Mouse (Mus musculus) forebrain, embryonic 12.5 days (tissue): Measurements from ENCODE around the gene Ptprn. TPM values are rescaled to one million over a fixed set of nuclear protein-coding genes. Genes with fewer than 3 reads are reported as not detected.

Experiments
- ATAC-seq: fragments of 200-750 bp; cut with Nextera tagmentation; 2 replicates; pipeline ENCODE4 v1.8.0; 2017; ENCODE audit warnings: moderate TSS enrichment; ENCODE audit not compliant: low FRiP score
- H3K27ac ChIP-seq: fragments of 300-500 bp; sonication (generic); 2 replicates; pipeline ENCODE4 v1.5.1; 2016; ENCODE audit warnings: mild to moderate bottlenecking
- H3K27me3 ChIP-seq: fragments of 300-500 bp; sonication (generic); 2 replicates; pipeline ENCODE4 v1.6.1; 2016; ENCODE audit warnings: mild to moderate bottlenecking
- H3K36me3 ChIP-seq: fragments of 300-500 bp; sonication (generic); replicated peaks from 2 replicates; pipeline ENCODE4 v1.6.1; 2016; ENCODE audit warnings: mild to moderate bottlenecking
- H3K4me1 ChIP-seq: fragments of 300-500 bp; sonication (generic); 2 replicates; pipeline ENCODE4 v1.6.1; 2016
- H3K4me2 ChIP-seq: fragments of 300-500 bp; sonication (generic); 2 replicates; pipeline ENCODE4 v1.6.1; 2016; ENCODE audit warnings: mild to moderate bottlenecking, moderate library complexity
- H3K4me3 ChIP-seq: fragments of 300-500 bp; sonication (generic); replicated peaks from 2 replicates; pipeline ENCODE4 v1.5.1; 2016; ENCODE audit warnings: mild to moderate bottlenecking
- H3K9ac ChIP-seq: fragments of 300-500 bp; sonication (generic); 2 replicates; pipeline ENCODE4 v1.6.1; 2016; ENCODE audit warnings: mild to moderate bottlenecking
- H3K9me3 ChIP-seq: fragments of 300-500 bp; sonication (generic); 2 replicates; pipeline ENCODE4 v1.6.1; 2016
- WGBS: fragments of 180-500 bp; shearing (Covaris S2); methylation state at CpG from one replicate; pipeline ENCODE4 v1.1.7; 2016; 5-methylcytosine and 5-hydroxymethylcytosine counted together
- polyA plus RNA-seq: library from polyadenylated mRNA; unstranded; fragments of >200 nt; fragmentation: Nextera tagmentation; extraction: Ambion mirVana; gene quantifications from 2 replicates; pipeline ENCODE4 v1.2.1, GENCODE M21; 2016

Ptprn gene
- polyA plus RNA-seq, 1 experiment from 2014 or later = 6.8 TPM

GRCm38 (mm10) chr1:75231224-75231623 lies 33.1 kb downstream of the Ptprn start:
- no peak overlapping the region for H3K4me3 ChIP-seq
- WGBS = 78% methylated on average over 4 of the region's 4 CpGs
- H3K9ac ChIP-seq = no peak overlapping the region
- H3K27ac ChIP-seq = no peak overlapping the region
- no peak overlapping the region for H3K4me2 ChIP-seq
- no peaks in the 10 kb centered on the region for H3K36me3 ChIP-seq
- no peaks in the 10 kb centered on the region for H3K9me3 ChIP-seq
- peaks cover 14% of the 10 kb centered on the region for H3K4me1 ChIP-seq
- peaks cover 9% of the 10 kb centered on the region for H3K27me3 ChIP-seq
- ATAC-seq = no peak

DNA sequence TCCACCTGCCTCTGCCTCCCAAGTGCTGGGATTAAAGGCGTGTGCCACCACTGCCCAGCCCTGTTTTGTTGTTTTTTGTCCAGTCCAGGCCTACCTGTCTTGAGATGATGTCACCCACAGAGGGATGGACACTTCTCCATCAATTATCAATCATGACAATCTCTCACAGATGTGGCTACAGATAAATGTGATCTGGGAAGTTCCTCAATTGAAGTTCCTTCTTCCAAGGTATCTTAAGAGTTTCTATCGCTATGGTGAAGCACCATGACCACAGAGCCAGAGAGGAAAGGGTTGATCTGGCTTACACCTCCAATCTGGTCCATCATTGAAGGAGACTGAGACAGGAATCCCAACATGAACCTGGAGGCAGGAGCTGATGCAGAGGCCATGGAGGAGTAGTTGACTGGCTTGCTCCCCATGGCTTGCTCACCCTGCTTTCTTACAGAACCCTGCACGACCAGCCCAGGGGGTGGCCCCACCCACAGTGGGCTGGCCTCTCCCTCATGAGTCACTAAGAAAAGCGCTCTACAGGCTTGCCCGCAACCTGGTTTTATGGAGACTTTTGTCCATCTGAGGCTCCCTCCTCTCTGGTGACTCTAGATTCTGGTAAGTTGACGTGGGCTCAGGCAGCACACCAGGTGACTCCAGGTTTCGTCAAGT lies 33.8 kb downstream of the Ptprn start:
- H3K27me3 ChIP-seq = peaks cover 10% of the 10 kb centered on the region
- WGBS = 77% methylated on average over 7 of the region's 7 CpGs
- ATAC-seq = no peak
- no peak overlapping the region for H3K4me3 ChIP-seq
- no peak overlapping the region for H3K9ac ChIP-seq
- H3K4me2 ChIP-seq = no peak overlapping the region
- H3K27ac ChIP-seq = no peak overlapping the region
- H3K9me3 ChIP-seq = no peaks in the 10 kb centered on the region
- H3K36me3 ChIP-seq = no peaks in the 10 kb centered on the region
- peaks cover 7% of the 10 kb centered on the region; the same call in 1 of the 2 replicates for H3K4me1 ChIP-seq

- no peaks in the 10 kb centered on the region for H3K9me3 ChIP-seq
Observed at GRCm38 (mm10) chr1:75229158-75229557, 35.1 kb downstream of the Ptprn start.

GRCm38 (mm10) chr1:75227653-75228052 lies 36.6 kb downstream of the Ptprn start:
- Histone ChIP-seq H3K27me3 (peaks cover 20% of the 10 kb centered on the region), H3K9ac (no peak overlapping the region), H3K27ac (no peak overlapping the region), H3K36me3 (no peaks in the 10 kb centered on the region), H3K4me2 (no peak overlapping the region), H3K4me1 (no peaks in the 10 kb centered on the region), H3K9me3 (no peaks in the 10 kb centered on the region), H3K4me3 (no peak overlapping the region)
- ATAC-seq = no peak
- 71% methylated on average over 1 of the region's 1 CpGs for WGBS

More at GRCm38 (mm10) chr1:75229158-75229557, 35.1 kb downstream of the Ptprn start:
- Histone ChIP-seq H3K27me3 (peaks cover 10% of the 10 kb centered on the region), H3K4me3 (no peak overlapping the region), H3K4me1 (no peaks in the 10 kb centered on the region), H3K36me3 (no peaks in the 10 kb centered on the region), H3K9ac (no peak overlapping the region), H3K27ac (no peak overlapping the region), H3K4me2 (no peak overlapping the region)
- no peak for ATAC-seq
- 80% methylated on average over 4 of the region's 4 CpGs for WGBS

DNA sequence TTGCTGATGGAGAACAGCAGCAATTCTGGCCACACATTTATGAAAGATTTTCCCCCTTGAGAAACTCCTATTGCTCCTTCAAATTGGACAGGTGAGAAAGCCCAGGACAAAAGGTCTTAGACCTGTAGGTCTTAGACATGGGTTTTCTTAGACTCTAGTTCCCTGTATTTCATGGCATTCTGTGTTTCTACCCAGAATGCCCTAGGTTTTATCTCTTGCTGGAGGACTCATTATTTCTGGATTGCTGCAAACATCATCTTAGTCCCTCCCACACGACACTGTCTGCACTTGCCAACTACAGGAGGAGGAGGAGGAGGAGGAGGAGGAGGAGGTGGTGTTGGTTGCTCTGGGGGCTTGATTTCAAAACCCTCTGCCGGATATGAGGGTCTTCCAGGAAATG lies 38.2 kb downstream of the Ptprn start:
- 64% methylated on average over 2 of the region's 2 CpGs for WGBS
- H3K9ac ChIP-seq = no peak overlapping the region
- H3K4me2 ChIP-seq = no peak overlapping the region
- no peaks in the 10 kb centered on the region for H3K4me1 ChIP-seq
- H3K9me3 ChIP-seq = no peaks in the 10 kb centered on the region
- no peak for ATAC-seq
- no peak overlapping the region for H3K4me3 ChIP-seq
- H3K36me3 ChIP-seq = no peaks in the 10 kb centered on the region
- H3K27ac ChIP-seq = no peak overlapping the region
- H3K27me3 ChIP-seq = peaks cover 35% of the 10 kb centered on the region

DNA sequence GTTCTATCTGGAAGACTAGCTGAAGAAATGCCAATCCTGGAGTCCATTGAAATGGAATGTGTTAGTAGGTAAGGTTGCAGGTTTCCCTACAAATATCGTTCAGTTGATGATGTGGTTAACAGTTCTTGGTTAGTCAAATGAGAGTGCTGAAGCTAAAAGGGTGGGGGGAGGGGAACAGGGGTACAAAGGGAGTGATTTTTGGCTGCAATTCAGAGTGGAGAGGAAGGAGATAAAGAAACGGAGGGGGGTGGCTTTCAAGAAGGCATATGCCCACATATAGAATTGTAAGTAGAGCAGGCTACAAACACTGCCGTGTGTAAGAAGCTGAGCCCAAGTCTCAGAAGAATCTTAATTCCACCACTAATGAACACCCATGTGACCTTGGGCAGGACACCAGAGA lies 38.8 kb downstream of the Ptprn start:
- no peak for ATAC-seq
- no peaks in the 10 kb centered on the region for H3K36me3 ChIP-seq
- no peaks in the 10 kb centered on the region for H3K9me3 ChIP-seq
- H3K9ac ChIP-seq = no peak overlapping the region
- peaks cover 41% of the 10 kb centered on the region for H3K27me3 ChIP-seq
- H3K4me2 ChIP-seq = no peak overlapping the region
- no peak overlapping the region for H3K4me3 ChIP-seq
- H3K4me1 ChIP-seq = no peaks in the 10 kb centered on the region
- WGBS = 59% methylated on average over 3 of the region's 3 CpGs
- H3K27ac ChIP-seq = no peak overlapping the region

DNA sequence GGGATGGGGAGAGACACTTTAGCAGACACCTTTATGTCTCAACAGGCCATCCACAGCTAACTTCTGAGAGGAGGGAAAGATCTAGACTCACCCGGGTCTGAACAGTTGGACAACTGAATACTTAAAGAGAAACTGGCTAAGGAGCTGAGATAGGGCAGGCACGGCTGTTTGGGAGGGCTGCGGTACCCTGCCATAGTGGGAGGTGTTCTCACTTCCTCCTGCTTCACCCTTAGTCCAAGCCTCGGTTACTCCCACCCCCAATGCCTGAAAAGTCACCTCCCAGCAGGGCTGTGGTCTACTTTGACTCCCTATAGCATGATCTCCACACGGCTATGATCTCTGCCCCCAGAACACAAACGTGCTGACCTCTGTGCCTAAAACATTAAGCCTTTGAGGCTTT lies 40.8 kb downstream of the Ptprn start:
- Histone ChIP-seq H3K36me3 (no peaks in the 10 kb centered on the region), H3K9me3 (no peaks in the 10 kb centered on the region), H3K9ac (no peak overlapping the region), H3K27me3 (peaks cover 61% of the 10 kb centered on the region), H3K4me2 (no peak overlapping the region), H3K4me1 (peaks cover 12% of the 10 kb centered on the region), H3K4me3 (no peak overlapping the region), H3K27ac (no peak overlapping the region)
- WGBS = 74% methylated on average over 6 of the region's 6 CpGs
- ATAC-seq = no peak

DNA sequence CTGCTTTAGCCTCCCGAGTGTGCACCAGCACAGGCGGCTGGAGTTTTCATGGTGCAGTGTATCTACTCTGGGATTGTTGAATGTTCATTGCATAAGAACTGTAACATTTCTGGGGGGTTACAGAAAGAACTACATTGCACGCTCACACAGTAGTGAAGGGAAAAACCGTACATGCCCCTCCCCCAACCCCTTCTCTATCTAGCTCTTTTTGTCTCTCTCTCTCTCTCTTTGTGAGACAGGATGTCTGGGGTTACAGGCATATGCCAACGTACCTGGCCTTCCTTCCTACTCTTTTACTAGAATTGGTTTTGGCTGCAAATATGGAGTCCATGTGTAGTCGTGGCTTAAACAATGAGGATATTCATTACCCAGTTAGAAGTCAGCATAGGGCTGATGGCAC lies 41.4 kb downstream of the Ptprn start:
- no peak overlapping the region for H3K4me2 ChIP-seq
- H3K9ac ChIP-seq = no peak overlapping the region
- no peak overlapping the region for H3K4me3 ChIP-seq
- 87% methylated on average over 6 of the region's 6 CpGs for WGBS
- H3K9me3 ChIP-seq = no peaks in the 10 kb centered on the region
- H3K4me1 ChIP-seq = peaks cover 17% of the 10 kb centered on the region
- H3K36me3 ChIP-seq = no peaks in the 10 kb centered on the region
- H3K27ac ChIP-seq = no peak overlapping the region
- H3K27me3 ChIP-seq = peaks cover 67% of the 10 kb centered on the region
- no peak for ATAC-seq

DNA sequence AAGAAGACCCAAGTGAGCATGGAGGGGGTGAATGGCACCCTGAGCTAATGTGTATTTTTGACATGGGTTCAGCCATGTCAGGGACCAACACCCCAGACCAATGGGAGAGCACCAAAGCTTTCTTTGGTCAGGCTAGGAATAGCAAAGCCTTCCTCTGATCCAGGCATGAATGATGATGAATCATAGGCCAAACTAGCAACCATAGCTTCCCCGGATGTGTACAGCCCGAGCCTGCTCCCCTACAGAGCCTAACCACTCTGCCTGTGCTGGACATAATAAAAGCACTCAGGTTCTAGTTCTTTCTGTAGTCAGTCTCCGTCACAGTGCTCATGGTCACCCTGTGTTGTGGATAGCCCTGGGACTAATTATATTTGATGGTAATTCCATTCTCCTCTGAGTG lies 42.8 kb downstream of the Ptprn start:
- 81% methylated on average over 3 of the region's 3 CpGs for WGBS

GRCm38 (mm10) chr1:75219531-75219930 lies 44.8 kb downstream of the Ptprn start, which contains the start of gene Tuba4a:
TSS of gene Tuba4a (minus strand) at chr1:75219865.
- Histone ChIP-seq H3K36me3 (peaks cover 15% of the 10 kb centered on the region), H3K4me3 (peak within 1 kb of the TSS; percentile 50), H3K9ac (peak within 1 kb of the TSS; percentile 47), H3K27me3 (peaks cover 80% of the 10 kb centered on the region), H3K9me3 (no peaks in the 10 kb centered on the region), H3K4me2 (peak within 1 kb of the TSS; percentile 91), H3K4me1 (peaks cover 17% of the 10 kb centered on the region), H3K27ac (no peak within 1 kb of the TSS)
- under 1% methylated on average over 33 of the region's 34 CpGs for WGBS
- peak; percentile 55; the same call in 1 of the 2 replicates for ATAC-seq

More for the DNA sequence above, 42.8 kb downstream of the Ptprn start:
- peaks cover 17% of the 10 kb centered on the region for H3K4me1 ChIP-seq
- no peaks in the 10 kb centered on the region for H3K9me3 ChIP-seq
- H3K27me3 ChIP-seq = peaks cover 75% of the 10 kb centered on the region
- H3K36me3 ChIP-seq = no peaks in the 10 kb centered on the region
- no peak overlapping the region for H3K4me3 ChIP-seq
- H3K9ac ChIP-seq = no peak overlapping the region
- ATAC-seq = no peak
- no peak overlapping the region for H3K4me2 ChIP-seq
- H3K27ac ChIP-seq = no peak overlapping the region

- Histone ChIP-seq H3K4me3 (peak overlapping the region; percentile 50), H3K36me3 (peaks cover 20% of the 10 kb centered on the region), H3K4me2 (peak overlapping the region; percentile 91), H3K4me1 (peaks cover 17% of the 10 kb centered on the region), H3K27ac (no peak overlapping the region), H3K9me3 (no peaks in the 10 kb centered on the region), H3K27me3 (peaks cover 80% of the 10 kb centered on the region), H3K9ac (peak overlapping the region; percentile 47)
- ATAC-seq = peak; percentile 87
- WGBS = under 1% methylated on average over 24 of the region's 24 CpGs
Observed at GRCm38 (mm10) chr1:75219078-75219477, 45.2 kb downstream of the Ptprn start.

DNA sequence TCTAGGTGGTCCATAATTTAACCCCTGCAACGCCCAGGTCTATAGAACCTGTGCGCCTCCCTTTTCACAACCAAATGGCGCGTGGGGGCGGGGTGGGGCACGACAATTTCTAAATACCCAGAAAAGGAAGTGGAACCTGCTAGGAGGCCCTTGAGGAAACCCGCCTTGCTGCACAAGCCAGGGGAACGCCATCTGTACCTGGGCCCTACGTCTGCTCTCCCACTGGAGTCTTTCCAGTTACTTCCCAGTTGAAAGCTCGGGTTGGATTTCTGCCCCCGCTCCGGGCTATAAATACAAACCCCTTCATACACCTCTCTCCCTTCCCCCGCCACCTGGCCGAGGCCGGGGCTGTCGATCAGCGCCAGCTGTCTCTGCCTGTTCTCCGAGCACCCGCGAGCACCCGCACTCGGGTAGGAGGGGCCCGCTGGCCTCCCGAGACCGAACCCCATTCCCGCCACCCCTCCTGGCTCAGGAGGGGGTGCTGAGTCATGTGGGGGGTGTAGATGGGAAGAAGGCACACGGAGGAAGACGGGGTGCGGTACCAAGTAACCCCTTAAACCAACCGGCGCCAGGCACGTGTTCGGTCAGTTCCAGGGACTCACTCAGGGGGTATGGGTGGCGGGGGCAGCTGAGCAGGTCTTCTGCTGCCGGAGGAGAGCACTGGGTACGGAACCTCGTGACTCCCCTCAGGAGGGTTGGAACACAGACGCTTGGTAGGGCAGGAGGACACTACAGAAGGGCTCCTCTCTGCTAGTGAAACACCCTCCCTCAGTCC lies 45.9 kb downstream of the Ptprn start:
- H3K27ac ChIP-seq = no peak overlapping the region
- peak overlapping the region; percentile 47; the same call in 1 of the 2 replicates for H3K9ac ChIP-seq
- peak overlapping the region; percentile 91 for H3K4me2 ChIP-seq
- no peaks in the 10 kb centered on the region for H3K9me3 ChIP-seq
- peaks cover 26% of the 10 kb centered on the region for H3K36me3 ChIP-seq
- H3K27me3 ChIP-seq = peaks cover 76% of the 10 kb centered on the region
- peak; percentile 48 for ATAC-seq
- H3K4me1 ChIP-seq = peaks cover 17% of the 10 kb centered on the region
- WGBS = 2% methylated on average over 38 of the region's 38 CpGs
- H3K4me3 ChIP-seq = peak overlapping the region; percentile 50
